Mouse (Mus musculus) neural tube, embryonic 15.5 days (tissue): ENCODE data around the gene Rad1. TPM values are rescaled to one million over a fixed set of nuclear protein-coding genes. Genes with fewer than 3 reads are reported as not detected.
A peak's percentile ranks its signal among the peaks of the same experiment; 100 is the strongest.
"Not testable (repeated sequence)": the region's sequence is repeated elsewhere in the genome, so short reads cannot be mapped to it uniquely, and the experiment has no call there.

ENCODE experiments used
- ATAC-seq: fragments of 200-750 bp; cut with Nextera tagmentation; 2 replicates; pipeline ENCODE4 v1.8.0; 2017; ENCODE audit warnings: mild to moderate bottlenecking, moderate TSS enrichment, moderate library complexity; ENCODE audit not compliant: low FRiP score
- H3K27ac ChIP-seq: fragments of 300-500 bp; sonication (generic); replicated peaks from 2 replicates; pipeline ENCODE4 v1.5.1; 2015; ENCODE audit warnings: mild to moderate bottlenecking, inconsistent platforms
- H3K27me3 ChIP-seq: fragments of 300-500 bp; sonication (generic); replicated peaks from 2 replicates; pipeline ENCODE4 v1.6.1; 2015; ENCODE audit warnings: inconsistent platforms
- H3K36me3 ChIP-seq: fragments of 300-500 bp; sonication (generic); 2 replicates; pipeline ENCODE4 v1.6.1; 2015; ENCODE audit warnings: inconsistent platforms
- H3K4me1 ChIP-seq: fragments of 300-500 bp; sonication (generic); 2 replicates; pipeline ENCODE4 v1.6.1; 2015; ENCODE audit warnings: inconsistent platforms
- H3K4me2 ChIP-seq: fragments of 300-500 bp; sonication (generic); 2 replicates; pipeline ENCODE4 v1.6.1; 2015; ENCODE audit warnings: inconsistent platforms, mild to moderate bottlenecking, moderate library complexity
- H3K4me3 ChIP-seq: fragments of 300-500 bp; sonication (generic); replicated peaks from 2 replicates; pipeline ENCODE4 v1.5.1; 2015; ENCODE audit warnings: mild to moderate bottlenecking, inconsistent platforms
- H3K9ac ChIP-seq: fragments of 300-500 bp; sonication (generic); replicated peaks from 2 replicates; pipeline ENCODE4 v1.6.1; 2015; ENCODE audit warnings: mild to moderate bottlenecking, inconsistent platforms
- H3K9me3 ChIP-seq: fragments of 300-500 bp; sonication (generic); replicated peaks from 2 replicates; pipeline ENCODE4 v1.6.1; 2016; ENCODE audit warnings: inconsistent platforms
- WGBS: fragments of 180-500 bp; shearing (Covaris S2); methylation state at CpG from one replicate; pipeline ENCODE4 v1.1.7; 2015; ENCODE audit warnings: mixed read lengths; 5-methylcytosine and 5-hydroxymethylcytosine counted together
- polyA plus RNA-seq: library from polyadenylated mRNA; unstranded; fragments of >200 nt; fragmentation: Nextera tagmentation; extraction: Ambion mirVana; gene quantifications from 2 replicates; pipeline ENCODE4 v1.2.1, GENCODE M21; 2015

The Rad1 gene
- polyA plus RNA-seq, 1 experiment from 2014 or later, result 25.5 TPM

DNA sequence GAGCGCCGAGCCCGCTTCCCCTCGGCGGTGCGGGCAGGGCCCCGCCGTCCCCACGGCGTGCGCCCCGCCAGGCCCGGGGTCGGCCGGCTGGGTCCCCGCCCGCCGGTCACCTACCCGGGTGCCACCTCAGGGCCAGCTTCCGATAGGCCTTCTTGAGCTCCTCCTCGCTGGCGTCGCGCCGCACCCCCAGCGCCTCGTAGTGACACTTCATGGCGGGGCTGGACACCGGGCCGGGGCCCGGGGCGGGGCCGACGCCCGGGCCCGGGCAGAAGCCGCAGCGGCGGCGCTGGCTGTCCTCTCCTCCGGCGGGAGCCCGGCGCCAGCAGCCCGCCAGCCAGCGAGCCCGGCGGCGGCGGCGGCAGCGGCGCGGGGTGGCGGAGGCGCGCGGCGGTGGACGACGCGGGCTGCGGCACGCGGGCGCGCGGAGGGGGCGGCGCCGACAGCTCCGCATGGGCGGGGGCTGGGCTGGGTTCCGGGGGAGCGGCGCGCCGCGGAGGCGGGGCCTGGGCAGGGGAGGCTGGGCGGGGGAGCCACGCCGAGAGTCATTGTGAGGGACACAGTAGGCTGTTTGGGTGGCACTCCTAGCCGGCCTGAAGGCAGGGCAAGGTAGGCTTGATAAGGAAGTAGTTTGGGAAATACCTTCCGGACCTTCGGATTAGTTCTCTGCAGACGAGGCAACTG is 15.5 kb upstream of the Rad1 start, which contains the start of gene Dnajc21:
Gene Dnajc21, minus strand, starts transcription at position 366 of the 681 bp plus-strand sequence.
- Histone ChIP-seq H3K4me1 (peaks cover 23% of the 10 kb centered on the region), H3K9me3 (no peaks in the 10 kb centered on the region), H3K27me3 (no peaks in the 10 kb centered on the region), H3K4me2 (peak within 1 kb of the TSS; percentile 81), H3K27ac (peak within 1 kb of the TSS; percentile 87), H3K9ac (peak within 1 kb of the TSS; percentile 82), H3K4me3 (peak within 1 kb of the TSS; percentile 88), H3K36me3 (peaks cover 3% of the 10 kb centered on the region)
- WGBS, result 0% methylated on average over 44 of the region's 87 CpGs
- peak; percentile 97 for ATAC-seq

DNA sequence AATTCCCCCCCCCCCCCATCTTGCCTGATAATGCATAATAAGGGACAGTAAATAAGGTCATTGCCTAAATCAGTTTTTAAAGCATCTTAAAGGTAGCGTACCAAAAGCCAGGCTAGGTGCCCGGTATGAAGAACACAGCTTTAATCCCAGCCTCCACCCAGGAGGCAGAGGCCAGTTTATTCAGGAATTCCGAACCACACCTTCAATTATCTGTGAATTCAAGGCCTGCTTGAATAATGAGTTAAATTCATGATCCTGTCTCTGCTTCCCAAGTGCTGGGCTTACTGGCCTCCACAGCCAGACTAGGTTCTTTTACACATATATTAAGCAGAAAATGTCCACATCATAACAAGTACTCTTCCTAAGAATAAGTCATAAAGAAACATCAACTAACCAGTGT is 14.9 kb upstream of the Rad1 start:
- Histone ChIP-seq H3K4me2 (peak overlapping the region; percentile 81), H3K9me3 (no peaks in the 10 kb centered on the region), H3K36me3 (peaks cover 9% of the 10 kb centered on the region), H3K27ac (no peak overlapping the region), H3K9ac (peak overlapping the region; percentile 82), H3K27me3 (no peaks in the 10 kb centered on the region), H3K4me3 (peak overlapping the region; percentile 88), H3K4me1 (peaks cover 23% of the 10 kb centered on the region)
- ATAC-seq, result peak; percentile 26
- 22% methylated on average over 3 of the region's 3 CpGs for WGBS

DNA sequence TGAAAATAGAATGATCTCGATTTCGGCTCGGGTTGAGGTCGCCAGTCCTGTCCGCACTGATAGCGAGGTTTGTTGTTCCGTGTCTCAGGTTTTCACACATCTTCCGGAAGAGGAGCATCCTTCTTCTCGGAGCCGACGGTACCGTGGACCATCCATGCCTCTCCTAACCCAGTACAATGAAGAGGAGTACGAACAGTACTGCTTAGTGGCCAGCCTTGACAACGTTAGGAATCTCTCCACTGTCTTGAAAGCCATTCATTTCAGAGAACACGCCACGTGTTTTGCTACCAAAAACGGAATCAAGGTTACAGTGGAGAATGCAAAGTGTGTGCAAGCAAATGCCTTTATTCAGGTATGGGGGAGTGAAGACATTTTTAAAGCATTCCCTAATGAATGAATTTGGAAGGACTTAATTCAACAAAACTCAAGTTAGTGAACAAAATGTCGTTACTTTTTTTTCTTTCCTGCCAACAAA is 584 bp downstream of the Rad1 start:
- H3K27ac ChIP-seq, result peak overlapping the region; percentile 88
- no peaks in the 10 kb centered on the region for H3K9me3 ChIP-seq
- peak overlapping the region; percentile 68 for H3K4me2 ChIP-seq
- H3K9ac ChIP-seq, result peak overlapping the region; percentile 67
- peaks cover 23% of the 10 kb centered on the region for H3K4me1 ChIP-seq
- no peaks in the 10 kb centered on the region for H3K27me3 ChIP-seq
- ATAC-seq, result peak; percentile 80
- peaks cover 12% of the 10 kb centered on the region for H3K36me3 ChIP-seq
- peak overlapping the region; percentile 85 for H3K4me3 ChIP-seq
- under 1% methylated on average over 18 of the region's 18 CpGs for WGBS

GRCm38 (mm10) chr15:10487246-10487645 is 1.4 kb downstream of the Rad1 start:
- WGBS, result 69% methylated on average over 2 of the region's 2 CpGs
- H3K4me2 ChIP-seq, result peak overlapping the region; percentile 68
- peak overlapping the region; percentile 85 for H3K4me3 ChIP-seq
- peaks cover 23% of the 10 kb centered on the region for H3K4me1 ChIP-seq
- ATAC-seq, result no peak
- no peak overlapping the region for H3K27ac ChIP-seq
- no peaks in the 10 kb centered on the region for H3K9me3 ChIP-seq
- no peaks in the 10 kb centered on the region for H3K27me3 ChIP-seq
- peaks cover 12% of the 10 kb centered on the region for H3K36me3 ChIP-seq
- H3K9ac ChIP-seq, result no peak overlapping the region

GRCm38 (mm10) chr15:10490101-10490500 is 4.3 kb downstream of the Rad1 start:
- Histone ChIP-seq H3K36me3 (peaks cover 20% of the 10 kb centered on the region), H3K27me3 (no peaks in the 10 kb centered on the region), H3K27ac (no peak overlapping the region), H3K9ac (no peak overlapping the region), H3K4me1 (peaks cover 12% of the 10 kb centered on the region), H3K9me3 (no peaks in the 10 kb centered on the region), H3K4me3 (no peak overlapping the region), H3K4me2 (no peak overlapping the region)
- 90% methylated on average over 5 of the region's 5 CpGs for WGBS
- ATAC-seq, result no peak

DNA sequence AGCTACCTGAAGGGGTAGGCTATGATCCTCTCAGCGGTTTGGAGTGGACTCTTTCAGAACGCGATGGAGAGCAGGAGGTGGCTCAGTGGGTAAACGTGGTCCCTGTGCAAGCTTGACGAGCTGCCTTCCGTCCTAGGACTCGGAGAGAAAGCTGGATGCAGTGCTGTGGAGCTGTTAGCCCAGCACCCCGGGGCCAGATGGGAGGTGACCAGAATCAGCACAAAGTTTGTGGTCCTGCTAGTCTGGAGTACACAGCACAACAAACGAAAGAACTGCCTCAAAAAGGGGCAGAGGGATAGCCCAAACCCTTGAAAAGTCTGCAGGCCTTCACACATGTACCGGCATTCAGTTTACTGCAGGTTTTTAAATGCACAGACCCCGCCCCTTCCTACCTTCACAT is 10.1 kb downstream of the Rad1 start:
- no peaks in the 10 kb centered on the region for H3K27me3 ChIP-seq
- peaks cover 20% of the 10 kb centered on the region for H3K36me3 ChIP-seq
- no peaks in the 10 kb centered on the region for H3K9me3 ChIP-seq
- ATAC-seq, result no peak
- H3K4me2 ChIP-seq, result no peak overlapping the region
- no peak overlapping the region for H3K4me3 ChIP-seq
- no peaks in the 10 kb centered on the region for H3K4me1 ChIP-seq
- no peak overlapping the region for H3K9ac ChIP-seq
- H3K27ac ChIP-seq, result no peak overlapping the region
- 94% methylated on average over 11 of the region's 11 CpGs for WGBS

GRCm38 (mm10) chr15:10496696-10497095 is 10.9 kb downstream of the Rad1 start:
- not testable (repeated sequence) for H3K27me3 ChIP-seq, H3K4me1 ChIP-seq, H3K4me2 ChIP-seq, H3K9ac ChIP-seq, ATAC-seq, H3K9me3 ChIP-seq, H3K4me3 ChIP-seq, H3K27ac ChIP-seq
- WGBS, result 98% methylated on average over 1 of the region's 1 CpGs
- peaks cover 20% of the 10 kb centered on the region for H3K36me3 ChIP-seq

- Histone ChIP-seq H3K9ac (no peak overlapping the region), H3K27me3 (no peaks in the 10 kb centered on the region), H3K9me3 (no peaks in the 10 kb centered on the region), H3K27ac (no peak overlapping the region), H3K4me2 (no peak overlapping the region), H3K36me3 (0 out of 2 replicates have a peak, but pooled peaks cover 7% of the 10 kb centered on the region), H3K4me1 (no peaks in the 10 kb centered on the region), H3K4me3 (no peak overlapping the region)
- ATAC-seq, result no peak
- WGBS, result 82% methylated on average over 5 of the region's 5 CpGs
Observed at GRCm38 (mm10) chr15:10499593-10499992, 13.8 kb downstream of the Rad1 start.

DNA sequence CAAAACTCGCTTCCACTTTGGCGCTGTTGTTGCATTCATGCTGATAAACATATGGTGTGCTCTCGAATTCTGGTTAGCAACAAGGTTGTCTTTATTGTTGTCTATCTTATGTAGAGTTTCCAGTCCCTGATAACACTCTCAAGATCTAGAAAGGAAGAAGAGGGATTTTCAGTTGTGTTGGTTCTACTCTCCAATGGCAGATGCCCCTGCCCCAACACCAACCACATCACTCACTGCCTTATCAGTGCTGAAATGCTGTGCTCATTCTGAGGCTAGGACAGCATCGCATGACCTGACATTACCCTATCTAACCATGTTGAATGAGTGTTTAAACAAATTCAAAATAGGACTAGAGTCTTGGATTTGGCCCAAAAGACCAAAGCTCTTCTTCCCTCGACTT is 14.2 kb downstream of the Rad1 start:
- H3K9ac ChIP-seq, result no peak overlapping the region
- 0 out of 2 replicates have a peak, but pooled peaks cover 7% of the 10 kb centered on the region for H3K36me3 ChIP-seq
- H3K27ac ChIP-seq, result no peak overlapping the region
- H3K4me1 ChIP-seq, result no peaks in the 10 kb centered on the region
- no peak for ATAC-seq
- H3K9me3 ChIP-seq, result no peaks in the 10 kb centered on the region
- no peak overlapping the region for H3K4me2 ChIP-seq
- WGBS, result 87% methylated on average over 5 of the region's 5 CpGs
- no peaks in the 10 kb centered on the region for H3K27me3 ChIP-seq
- no peak overlapping the region for H3K4me3 ChIP-seq

GRCm38 (mm10) chr15:10500838-10501719 is 15.3 kb downstream of the Rad1 start:
- no peaks in the 10 kb centered on the region for H3K9me3 ChIP-seq

GRCm38 (mm10) chr15:10506099-10506498 is 20.3 kb downstream of the Rad1 start:
- Histone ChIP-seq H3K27ac (no peak overlapping the region), H3K4me2 (no peak overlapping the region), H3K4me1 (no peaks in the 10 kb centered on the region), H3K27me3 (no peaks in the 10 kb centered on the region), H3K9ac (no peak overlapping the region), H3K4me3 (no peak overlapping the region), H3K9me3 (no peaks in the 10 kb centered on the region), H3K36me3 (no peaks in the 10 kb centered on the region)
- 68% methylated on average over 11 of the region's 11 CpGs for WGBS
- no peak for ATAC-seq

More at GRCm38 (mm10) chr15:10500838-10501719, 15.3 kb downstream of the Rad1 start:
- Histone ChIP-seq H3K36me3 (0 out of 2 replicates have a peak, but pooled peaks cover 3% of the 10 kb centered on the region), H3K4me3 (no peak overlapping the region), H3K4me1 (no peaks in the 10 kb centered on the region), H3K27me3 (no peaks in the 10 kb centered on the region), H3K9ac (no peak overlapping the region), H3K4me2 (no peak overlapping the region), H3K27ac (no peak overlapping the region)
- 60% methylated on average over 11 of the region's 11 CpGs for WGBS
- peak; percentile 96 for ATAC-seq
